Mouse (Mus musculus): ENCODE measurements around the gene Gramd2. TPM values are rescaled to one million over a fixed set of nuclear protein-coding genes. Genes with fewer than 3 reads are reported as not detected.

Gramd2 gene
- polyA plus RNA-seq, 1 experiment from 2014 or later: 6.2 TPM

GRCm38 (mm10) chr9:59695451-59695813 lies 15.5 kb downstream of the Gramd2 start:
- Histone ChIP-seq H3K27me3 (no peaks in the 10 kb centered on the region), H3K4me3 (no peak overlapping the region), H3K4me2 (no peak overlapping the region), H3K9ac (no peak overlapping the region; the same call in 1 of the 2 replicates), H3K4me1 (peaks cover 48% of the 10 kb centered on the region), H3K27ac (peak overlapping the region; percentile 80), H3K36me3 (no peaks in the 10 kb centered on the region), H3K9me3 (no peaks in the 10 kb centered on the region)
- WGBS: 25% methylated on average over 3 of the region's 3 CpGs
- no peak for ATAC-seq (ENCODE audit: borderline replicate concordance, extremely low read depth, low FRiP score, low TSS enrichment)

GRCm38 (mm10) chr9:59696381-59696780 lies 16.4 kb downstream of the Gramd2 start:
- Histone ChIP-seq H3K27me3 (no peaks in the 10 kb centered on the region), H3K27ac (peak overlapping the region; percentile 65), H3K4me3 (no peak overlapping the region), H3K9ac (no peak overlapping the region), H3K36me3 (no peaks in the 10 kb centered on the region), H3K9me3 (no peaks in the 10 kb centered on the region), H3K4me2 (no peak overlapping the region), H3K4me1 (peaks cover 47% of the 10 kb centered on the region)
- peak; percentile 45; the same call in 1 of the 2 replicates for ATAC-seq (ENCODE audit: borderline replicate concordance, extremely low read depth, low FRiP score, low TSS enrichment)
- 66% methylated on average over 3 of the region's 3 CpGs for WGBS

- Histone ChIP-seq H3K36me3 (no peaks in the 10 kb centered on the region), H3K27ac (no peak overlapping the region), H3K4me1 (peaks cover 11% of the 10 kb centered on the region; the same call in 1 of the 2 replicates), H3K27me3 (no peaks in the 10 kb centered on the region), H3K9me3 (no peaks in the 10 kb centered on the region), H3K4me2 (no peak overlapping the region), H3K9ac (no peak overlapping the region), H3K4me3 (no peak overlapping the region)
- 77% methylated on average over 7 of the region's 7 CpGs for WGBS
- ATAC-seq (ENCODE audit: borderline replicate concordance, extremely low read depth, low FRiP score, low TSS enrichment): no peak
These were observed 21.1 kb downstream of the Gramd2 start for GRCm38 (mm10) chr9:59701094-59701493.

- Histone ChIP-seq H3K4me3 (no peak overlapping the region), H3K4me1 (peaks cover 16% of the 10 kb centered on the region), H3K27ac (no peak overlapping the region), H3K36me3 (no peaks in the 10 kb centered on the region), H3K9ac (no peak overlapping the region), H3K4me2 (no peak overlapping the region), H3K27me3 (no peaks in the 10 kb centered on the region), H3K9me3 (no peaks in the 10 kb centered on the region)
- WGBS: 67% methylated on average over 6 of the region's 6 CpGs
- no peak for ATAC-seq (ENCODE audit: borderline replicate concordance, extremely low read depth, low FRiP score, low TSS enrichment)
These were observed 23.2 kb downstream of the Gramd2 start for GRCm38 (mm10) chr9:59703099-59703498.

GRCm38 (mm10) chr9:59706850-59707825 lies 27.2 kb downstream of the Gramd2 start:
- no peak overlapping the region for H3K4me3 ChIP-seq
- H3K4me1 ChIP-seq: peaks cover 36% of the 10 kb centered on the region
- H3K9me3 ChIP-seq: no peaks in the 10 kb centered on the region
- WGBS: 32% methylated on average over 10 of the region's 10 CpGs
- no peaks in the 10 kb centered on the region for H3K27me3 ChIP-seq
- ATAC-seq (ENCODE audit: borderline replicate concordance, extremely low read depth, low FRiP score, low TSS enrichment): 0 out of 2 replicates have a peak, but pooled peaks have one; percentile 38
- no peak overlapping the region for H3K9ac ChIP-seq
- no peaks in the 10 kb centered on the region for H3K36me3 ChIP-seq
- H3K27ac ChIP-seq: peak overlapping the region; percentile 89
- no peak overlapping the region for H3K4me2 ChIP-seq

GRCm38 (mm10) chr9:59709225-59709624 lies 29.3 kb downstream of the Gramd2 start:
- peak; percentile 50; the same call in 1 of the 2 replicates for ATAC-seq (ENCODE audit: borderline replicate concordance, extremely low read depth, low FRiP score, low TSS enrichment)
- H3K4me1 ChIP-seq: peaks cover 39% of the 10 kb centered on the region
- peak overlapping the region; percentile 89 for H3K27ac ChIP-seq
- H3K36me3 ChIP-seq: no peaks in the 10 kb centered on the region
- H3K4me2 ChIP-seq: no peak overlapping the region
- H3K27me3 ChIP-seq: no peaks in the 10 kb centered on the region
- no peak overlapping the region for H3K4me3 ChIP-seq
- 53% methylated on average over 3 of the region's 3 CpGs for WGBS
- no peaks in the 10 kb centered on the region for H3K9me3 ChIP-seq
- H3K9ac ChIP-seq: no peak overlapping the region

GRCm38 (mm10) chr9:59716275-59716898 lies 36.4 kb downstream of the Gramd2 start:
- WGBS: 47% methylated on average over 7 of the region's 7 CpGs
- H3K27ac ChIP-seq: no peak overlapping the region
- no peak overlapping the region for H3K9ac ChIP-seq
- no peaks in the 10 kb centered on the region for H3K36me3 ChIP-seq
- no peak overlapping the region for H3K4me3 ChIP-seq
- ATAC-seq (ENCODE audit: borderline replicate concordance, extremely low read depth, low FRiP score, low TSS enrichment): no peak
- H3K4me1 ChIP-seq: peaks cover 12% of the 10 kb centered on the region
- H3K9me3 ChIP-seq: no peaks in the 10 kb centered on the region
- H3K4me2 ChIP-seq: no peak overlapping the region
- no peaks in the 10 kb centered on the region for H3K27me3 ChIP-seq

- no peak overlapping the region for H3K27ac ChIP-seq
- no peak overlapping the region for H3K4me3 ChIP-seq
- no peak overlapping the region for H3K4me2 ChIP-seq
- no peaks in the 10 kb centered on the region for H3K36me3 ChIP-seq
- 62% methylated on average over 4 of the region's 4 CpGs for WGBS
- no peaks in the 10 kb centered on the region for H3K9me3 ChIP-seq
- H3K4me1 ChIP-seq: peaks cover 13% of the 10 kb centered on the region
- H3K27me3 ChIP-seq: no peaks in the 10 kb centered on the region
- ATAC-seq (ENCODE audit: borderline replicate concordance, extremely low read depth, low FRiP score, low TSS enrichment): no peak
- H3K9ac ChIP-seq: no peak overlapping the region
These were observed 38.3 kb downstream of the Gramd2 start for GRCm38 (mm10) chr9:59718237-59718636.

- H3K27ac ChIP-seq: no peak overlapping the region
- no peaks in the 10 kb centered on the region for H3K9me3 ChIP-seq
These were observed 41.2 kb downstream of the Gramd2 start for GRCm38 (mm10) chr9:59721144-59721543.

GRCm38 (mm10) chr9:59723096-59723657 lies 43.2 kb downstream of the Gramd2 start:
- Histone ChIP-seq H3K27ac (peak overlapping the region; percentile 65), H3K4me2 (peak overlapping the region; percentile 46), H3K9me3 (no peaks in the 10 kb centered on the region), H3K9ac (no peak overlapping the region), H3K27me3 (no peaks in the 10 kb centered on the region), H3K4me3 (peak overlapping the region; percentile 11; the same call in 1 of the 2 replicates), H3K36me3 (no peaks in the 10 kb centered on the region), H3K4me1 (peaks cover 27% of the 10 kb centered on the region)
- 8% methylated on average over 10 of the region's 10 CpGs for WGBS
- peak; percentile 60; the same call in 1 of the 2 replicates for ATAC-seq (ENCODE audit: borderline replicate concordance, extremely low read depth, low FRiP score, low TSS enrichment)

More at GRCm38 (mm10) chr9:59721144-59721543, 41.2 kb downstream of the Gramd2 start:
- Histone ChIP-seq H3K4me1 (peaks cover 23% of the 10 kb centered on the region), H3K9ac (no peak overlapping the region), H3K27me3 (no peaks in the 10 kb centered on the region), H3K4me3 (no peak overlapping the region), H3K4me2 (no peak overlapping the region), H3K36me3 (no peaks in the 10 kb centered on the region)
- ATAC-seq (ENCODE audit: borderline replicate concordance, extremely low read depth, low FRiP score, low TSS enrichment): no peak
- 78% methylated on average over 5 of the region's 5 CpGs for WGBS

GRCm38 (mm10) chr9:59723791-59724442 lies 44.0 kb downstream of the Gramd2 start:
- H3K4me1 ChIP-seq: peaks cover 27% of the 10 kb centered on the region
- H3K27me3 ChIP-seq: no peaks in the 10 kb centered on the region
- 33% methylated on average over 8 of the region's 8 CpGs for WGBS
- H3K36me3 ChIP-seq: no peaks in the 10 kb centered on the region
- no peaks in the 10 kb centered on the region for H3K9me3 ChIP-seq
- H3K4me3 ChIP-seq: no peak overlapping the region
- no peak overlapping the region for H3K9ac ChIP-seq
- H3K27ac ChIP-seq: peak overlapping the region; percentile 65
- no peak overlapping the region; the same call in 1 of the 2 replicates for H3K4me2 ChIP-seq
- peak; percentile 66; the same call in 1 of the 2 replicates for ATAC-seq (ENCODE audit: borderline replicate concordance, extremely low read depth, low FRiP score, low TSS enrichment)
